Mouse (Mus musculus) liver, adult 2 months (tissue): ENCODE measurements around the gene Stxbp6.

Experiments used
- CTCF ChIP-seq: fragments of 200-500 bp; IDR thresholded peaks from 2 replicates; pipeline ENCODE4 v1.5.1; 2011; ENCODE audit warnings: low read depth, low read length, control low read depth
- POLR2A ChIP-seq: fragments of 200-500 bp; IDR thresholded peaks from 2 replicates; pipeline ENCODE4 v1.6.1; 2011; ENCODE audit warnings: low read length, control low read depth; ENCODE audit not compliant: insufficient read depth; ENCODE audit errors: extremely low read depth

DNA sequence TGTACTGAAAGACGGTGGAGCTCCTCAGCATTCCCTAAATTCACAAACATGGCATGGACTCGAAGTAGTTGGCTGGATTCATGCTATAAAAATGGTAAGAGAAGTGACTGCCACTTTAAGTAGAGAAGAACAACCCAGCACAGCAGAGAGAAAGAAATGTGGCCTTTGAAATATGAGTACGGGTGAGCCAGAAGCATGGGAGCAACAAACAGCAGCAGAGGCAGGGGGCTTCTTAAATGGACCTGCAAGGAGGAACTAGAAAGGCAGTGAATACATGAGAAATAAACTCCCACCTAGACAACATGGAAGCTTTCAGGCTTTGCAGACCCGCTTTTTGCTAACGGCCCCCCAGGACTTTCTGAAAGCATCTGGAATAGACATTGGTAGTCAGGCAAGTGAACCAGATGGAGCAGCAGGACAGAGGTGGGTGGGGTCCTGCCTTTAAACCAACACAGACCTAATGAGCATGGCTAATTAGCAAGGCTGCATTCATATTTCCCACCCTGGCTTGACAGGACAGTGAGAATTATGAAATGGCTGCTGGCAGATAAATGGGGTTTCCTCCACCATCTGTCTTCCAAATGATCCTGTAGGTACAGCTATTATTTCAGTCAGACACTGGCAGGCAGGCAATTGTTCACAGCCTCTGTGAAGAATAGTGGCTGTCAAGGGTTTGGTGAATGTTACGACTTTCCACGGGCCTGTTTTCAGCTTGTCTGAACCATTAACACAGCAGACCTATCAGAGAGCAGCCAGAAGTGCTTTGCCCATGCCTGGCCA, 234.7 kb downstream of the Stxbp6 start:
- TF ChIP-seq CTCF (no peak), POLR2A (no peak)
